Mouse (Mus musculus) testis, postnatal 10 days (tissue): ENCODE measurements at regions not wholly inside any gene's neighbourhood (a gene's known extent, or its start where the extent isn't known, plus 50 kb on each side); places are given as distances from the start of the nearest gene placed in this dataset.

Experiments
- DNase-seq: peaks from one replicate; pipeline ENCODE4 v3.0.0; 2021; ENCODE audit warnings: low spot score

GRCm38 (mm10) chr1:144316251-144316650 lies 67.2 kb upstream of the Rgs1 start:
- DNase-seq: no peak

GRCm38 (mm10) chr1:144314382-144314781 lies 65.3 kb upstream of the Rgs1 start:
- no peak for DNase-seq

DNA sequence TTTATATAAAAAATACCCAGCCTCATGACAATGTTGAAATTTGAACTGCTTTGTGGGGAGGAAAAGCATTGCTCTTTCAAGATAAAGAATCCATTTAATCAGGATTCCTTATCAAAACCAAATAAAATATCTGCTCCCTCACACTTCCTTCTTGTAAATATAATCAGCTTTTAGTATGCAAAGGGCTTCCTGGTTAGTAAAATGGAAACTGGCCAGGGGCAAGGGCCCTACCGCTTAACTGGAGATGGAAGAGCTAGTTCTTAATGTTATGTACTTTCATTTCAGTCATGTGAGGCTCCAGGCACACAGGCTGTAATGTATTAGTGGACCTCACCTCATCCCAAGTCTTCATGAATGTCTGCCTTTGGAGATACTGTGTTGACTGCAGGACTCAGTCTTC lies 64.3 kb upstream of the Rgs1 start:
- DNase-seq: no peak

GRCm38 (mm10) chr1:144309901-144310300 lies 60.9 kb upstream of the Rgs1 start:
- DNase-seq: no peak

GRCm38 (mm10) chr1:144308313-144308712 lies 59.3 kb upstream of the Rgs1 start:
- DNase-seq: no peak

DNA sequence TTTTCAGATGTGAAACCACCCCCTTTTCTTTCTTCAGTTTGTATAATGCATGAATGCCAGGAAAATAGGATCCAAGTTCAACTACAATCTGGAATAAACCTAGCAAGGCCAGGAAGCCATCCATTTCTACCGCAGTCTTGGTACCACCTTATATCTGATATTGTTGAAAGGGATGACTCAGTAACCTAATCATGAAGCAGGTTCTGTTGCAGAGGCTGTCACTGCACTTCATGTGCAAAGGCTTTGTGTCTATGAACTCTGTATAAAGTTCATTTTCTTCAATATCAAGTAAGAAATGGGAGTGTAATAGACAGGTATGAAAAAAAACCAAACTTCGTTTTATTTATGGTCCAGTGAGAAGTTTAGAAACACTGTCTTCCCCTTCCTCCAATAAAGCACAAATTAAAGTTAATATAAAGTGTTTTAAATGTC lies 58.8 kb upstream of the Rgs1 start:
- DNase-seq: no peak

DNA sequence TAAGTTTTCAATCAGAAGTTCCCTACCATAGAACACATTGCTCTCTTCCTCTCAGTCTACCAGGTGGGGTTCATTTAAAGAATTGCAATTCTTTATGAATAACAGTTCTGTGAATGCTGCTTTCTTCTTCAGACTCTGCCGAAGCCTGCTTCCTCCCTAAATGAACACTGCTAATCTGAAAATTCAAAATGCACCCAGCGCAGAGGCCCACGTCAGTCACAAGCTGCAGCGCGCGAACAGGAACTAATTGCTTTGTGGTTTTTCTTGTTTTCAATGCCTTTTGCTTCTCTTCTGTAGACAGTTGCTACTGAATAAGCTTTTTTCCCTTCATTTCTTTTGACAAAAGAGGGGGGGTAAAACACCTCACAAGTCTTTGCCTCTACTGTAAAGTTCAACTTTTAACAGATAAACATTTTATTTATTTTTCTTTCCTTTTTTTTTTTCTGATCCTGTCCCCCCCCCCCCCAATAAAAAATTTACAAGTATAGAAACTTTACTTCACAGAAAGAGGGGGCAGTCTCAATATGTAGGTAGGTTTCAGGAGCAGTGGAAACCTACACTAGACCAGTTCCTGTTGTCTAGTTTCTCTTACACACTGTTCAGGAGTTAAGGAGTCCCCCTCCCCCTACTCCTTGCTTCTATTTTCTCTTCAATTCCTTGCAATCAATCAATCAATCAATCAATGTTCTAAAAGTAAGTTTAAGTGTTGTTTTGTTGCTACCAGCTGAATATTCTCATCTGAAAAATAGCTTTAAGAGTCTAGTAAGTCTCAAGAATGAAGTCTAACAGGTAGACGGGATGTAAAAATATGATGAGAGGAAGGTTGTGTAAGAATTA lies 58.2 kb upstream of the Rgs1 start:
- no peak for DNase-seq

DNA sequence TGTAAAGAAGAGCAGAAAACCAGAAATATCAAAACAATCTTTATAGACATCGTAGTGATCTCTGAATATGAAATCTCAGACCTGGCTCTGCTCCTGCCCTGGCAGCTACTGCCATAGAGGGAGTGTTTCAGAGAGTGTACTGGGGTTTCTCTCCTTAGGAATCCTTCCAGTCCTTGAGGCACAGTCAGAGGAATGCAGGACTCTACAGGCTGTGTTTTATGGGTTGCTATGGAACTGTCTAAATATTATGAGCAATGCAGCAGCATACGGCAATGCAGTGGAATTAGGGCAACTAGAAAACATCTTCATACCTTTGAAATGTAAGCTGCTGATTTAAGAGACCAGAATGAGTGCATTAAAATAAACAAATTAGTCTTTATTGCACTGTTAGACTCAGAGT lies 57.2 kb upstream of the Rgs1 start:
- no peak for DNase-seq

- no peak for DNase-seq
These were observed 51.6 kb upstream of the Rgs1 start for GRCm38 (mm10) chr1:144300670-144301069.
